Mouse (Mus musculus): ENCODE data around the gene Slmap.
"Not testable (repeated sequence)": the region's sequence is repeated elsewhere in the genome, so short reads cannot be mapped to it uniquely, and the experiment has no call there.

The Slmap gene

DNA sequence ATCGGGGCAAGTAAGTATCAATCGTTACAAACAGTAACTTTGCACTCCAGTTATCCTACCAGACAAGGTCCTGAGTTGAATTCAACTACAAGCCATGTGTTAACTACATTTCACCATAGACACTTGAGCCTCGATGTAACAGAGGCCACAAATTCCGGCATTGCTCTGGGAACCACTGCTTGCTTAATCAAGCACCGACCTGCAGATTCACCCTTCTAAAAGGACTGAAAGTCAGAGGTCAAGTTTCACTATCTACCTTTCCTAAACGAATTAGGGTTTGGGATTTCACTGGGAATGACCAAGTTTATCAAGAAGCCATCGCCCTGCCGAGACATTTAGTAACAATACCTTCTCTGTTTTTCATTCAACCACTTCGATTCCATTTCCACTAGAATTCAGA lies 2.0 kb downstream of the Slmap start:
- no peak for DNase-seq (ENCODE audit: low read depth)

DNA sequence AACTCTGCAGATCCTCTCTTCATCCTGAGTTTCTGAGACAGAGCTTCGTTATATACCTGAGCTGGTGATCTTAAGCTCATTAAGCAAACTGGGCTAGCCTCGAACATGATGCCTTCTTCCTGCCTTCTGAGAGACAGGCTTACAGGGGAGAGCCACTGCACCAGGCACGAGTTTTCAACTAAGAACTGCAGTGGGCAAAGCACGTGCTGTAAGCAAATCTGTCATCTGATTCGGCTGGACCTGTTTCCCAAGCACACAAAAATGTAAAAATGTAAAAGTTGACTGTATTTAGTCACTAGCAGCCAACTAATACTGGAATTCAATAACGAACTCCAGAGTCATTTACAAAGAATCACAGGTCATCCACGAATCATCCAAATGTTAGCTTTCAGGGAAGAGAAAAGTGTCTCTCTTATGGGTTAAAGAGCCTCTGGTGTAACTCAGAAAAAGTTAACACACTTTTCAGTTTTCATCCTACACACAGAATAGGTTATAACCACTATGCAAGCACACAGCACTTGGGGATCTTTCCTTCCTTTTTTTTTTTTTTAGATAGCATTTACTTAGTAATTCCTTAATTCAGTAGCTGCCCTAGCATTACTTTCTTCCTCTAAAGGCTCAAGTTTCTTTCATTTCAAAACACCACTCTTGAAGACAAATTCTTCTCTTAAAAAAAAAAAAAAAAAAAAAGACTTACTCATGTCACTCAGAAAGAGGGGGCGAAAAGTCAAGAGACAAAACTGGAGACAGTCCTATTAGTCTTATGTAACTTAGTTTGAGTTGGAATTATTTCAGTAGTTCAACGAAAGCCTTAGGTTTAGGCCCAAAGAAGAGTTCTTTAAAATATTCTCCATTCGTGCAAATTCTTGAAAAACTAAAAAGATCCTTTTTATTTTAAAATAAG lies 3.1 kb downstream of the Slmap start:
- DNase-seq (ENCODE audit: low read depth) = peak; percentile 37

DNA sequence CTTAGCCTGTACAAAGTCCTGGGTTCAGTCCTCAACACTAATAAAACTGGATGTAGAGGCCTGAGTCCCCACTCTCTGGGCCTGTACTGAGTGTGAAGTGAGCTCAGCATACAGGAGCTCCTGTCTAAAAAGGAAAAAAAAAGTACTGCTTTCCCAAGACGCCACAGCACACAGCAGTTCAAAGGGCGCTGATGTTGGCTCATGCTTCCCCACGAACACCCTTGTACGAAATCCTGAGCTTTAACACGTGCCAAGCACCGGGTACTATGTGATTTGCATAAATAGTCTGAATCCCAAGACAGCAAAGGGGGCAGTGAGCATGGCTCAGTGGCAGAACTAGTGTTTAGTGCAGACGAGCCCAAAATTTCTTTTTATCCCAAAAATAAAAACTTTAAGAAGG lies 4.4 kb downstream of the Slmap start:
- DNase-seq (ENCODE audit: low read depth) = peak; percentile 15

DNA sequence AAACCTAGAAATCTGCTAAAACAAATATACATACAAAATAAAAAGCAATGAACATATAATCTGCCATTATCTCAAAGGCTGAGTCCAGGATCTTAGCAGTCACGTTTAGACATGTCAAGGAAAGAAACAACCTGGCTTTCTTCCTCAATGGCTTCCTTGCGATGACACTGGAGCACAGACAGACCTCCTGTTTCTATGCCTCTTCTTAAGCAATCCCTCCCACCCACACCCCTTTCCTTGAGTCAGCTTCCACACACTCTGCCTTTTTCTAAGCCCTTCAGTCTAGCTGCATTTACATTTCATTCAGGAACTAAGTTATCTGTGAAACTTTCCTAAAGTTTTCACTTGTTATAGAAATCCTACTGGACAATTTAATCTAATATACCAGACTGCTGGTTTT lies 6.4 kb downstream of the Slmap start:
- DNase-seq (ENCODE audit: low read depth) = no peak

DNA sequence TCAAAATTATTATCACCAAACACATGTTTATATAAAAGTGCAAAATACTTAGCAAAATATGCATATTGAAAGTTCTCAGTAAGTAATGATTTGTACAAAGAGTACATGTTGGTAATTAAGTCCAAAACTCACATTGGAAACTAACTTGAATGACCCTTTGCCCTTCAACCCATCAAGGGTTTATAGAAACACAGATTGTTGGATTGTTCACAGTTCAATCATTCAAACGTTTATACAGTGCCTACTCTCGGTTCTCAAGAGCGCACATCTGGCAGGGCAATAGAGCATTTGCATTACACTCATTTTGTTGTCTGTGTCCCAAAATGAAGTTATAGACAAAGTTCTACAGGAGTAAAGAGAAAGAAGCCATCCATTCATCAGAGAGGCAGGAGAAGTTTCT lies 8.8 kb downstream of the Slmap start:
- no peak for DNase-seq (ENCODE audit: low read depth)

DNA sequence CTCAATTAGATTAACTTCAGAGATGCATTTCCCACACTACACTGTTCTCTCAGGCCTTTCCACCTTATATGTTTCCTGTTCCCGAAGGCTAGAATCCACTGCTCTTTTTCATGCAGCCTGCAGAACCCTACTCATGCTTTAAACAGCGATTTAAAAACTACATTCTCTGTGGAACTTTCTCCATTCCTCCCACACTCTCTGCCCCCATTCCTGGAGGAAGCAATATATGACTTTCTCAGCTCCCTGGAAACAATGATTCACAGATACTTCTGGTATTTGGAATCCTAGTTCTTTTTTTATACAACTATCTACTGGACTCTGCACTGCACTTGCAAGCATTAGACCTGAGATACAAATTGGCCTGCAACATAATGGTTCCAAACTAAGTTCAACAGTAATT lies 11.6 kb downstream of the Slmap start:
- DNase-seq (ENCODE audit: low read depth) = peak; percentile 53

DNA sequence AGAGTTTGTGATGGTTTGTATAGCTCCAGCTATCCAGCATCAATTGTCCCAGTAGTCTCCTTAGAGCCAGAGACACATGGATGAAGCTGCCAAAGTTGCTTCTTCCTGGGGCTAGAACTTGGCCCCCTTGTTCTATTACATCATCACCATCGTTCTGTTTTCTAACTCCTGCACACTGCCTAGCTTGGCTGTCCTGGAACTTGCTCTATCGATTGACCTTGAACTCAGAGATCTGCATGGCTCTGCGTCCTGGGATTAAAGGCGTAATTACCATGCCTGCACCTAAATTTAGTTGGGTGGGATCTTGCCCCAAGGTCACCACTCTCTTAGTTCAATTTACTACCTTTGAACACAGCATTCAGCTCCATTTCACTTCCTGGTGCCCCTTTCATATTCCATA lies 14.9 kb downstream of the Slmap start:
- DNase-seq (ENCODE audit: low read depth) = no peak

DNA sequence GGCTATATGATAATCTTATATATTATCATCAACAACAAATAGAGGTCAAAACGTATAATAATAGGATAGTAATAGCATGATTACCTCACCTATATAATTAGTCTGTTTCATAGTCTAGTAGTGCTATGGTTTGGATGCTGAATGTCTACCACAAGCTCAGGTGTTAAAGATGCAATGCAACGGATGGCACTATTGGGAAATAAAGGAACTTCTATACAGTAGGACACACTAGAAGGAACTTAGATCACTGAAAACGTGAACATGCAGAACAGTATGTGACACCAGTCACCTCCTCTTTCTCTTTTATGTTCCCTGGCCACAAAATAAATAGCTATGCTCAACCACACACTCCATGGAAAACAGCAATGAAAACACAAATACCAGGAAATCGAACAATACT lies 16.9 kb downstream of the Slmap start:
- no peak for DNase-seq (ENCODE audit: low read depth)

DNA sequence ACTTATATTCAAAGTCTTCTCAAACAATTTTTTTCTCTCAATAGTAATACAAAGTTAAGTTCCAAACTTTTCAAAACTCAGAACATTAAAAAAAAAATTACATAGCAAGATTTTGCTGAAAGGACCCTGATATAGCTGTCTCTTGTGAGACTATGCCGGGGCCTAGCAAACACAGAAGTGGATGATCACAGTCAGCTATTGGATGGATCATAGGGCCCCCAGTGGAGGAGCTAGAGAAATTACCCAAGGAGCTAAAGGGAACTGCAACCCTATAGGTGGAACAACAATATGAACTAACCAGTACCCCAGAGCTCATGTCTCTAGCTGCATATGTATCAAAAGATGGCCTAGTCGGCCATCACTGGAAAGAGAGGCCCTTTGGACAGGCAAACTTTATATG lies 18.5 kb downstream of the Slmap start:
- DNase-seq (ENCODE audit: low read depth) = not testable (repeated sequence)

DNA sequence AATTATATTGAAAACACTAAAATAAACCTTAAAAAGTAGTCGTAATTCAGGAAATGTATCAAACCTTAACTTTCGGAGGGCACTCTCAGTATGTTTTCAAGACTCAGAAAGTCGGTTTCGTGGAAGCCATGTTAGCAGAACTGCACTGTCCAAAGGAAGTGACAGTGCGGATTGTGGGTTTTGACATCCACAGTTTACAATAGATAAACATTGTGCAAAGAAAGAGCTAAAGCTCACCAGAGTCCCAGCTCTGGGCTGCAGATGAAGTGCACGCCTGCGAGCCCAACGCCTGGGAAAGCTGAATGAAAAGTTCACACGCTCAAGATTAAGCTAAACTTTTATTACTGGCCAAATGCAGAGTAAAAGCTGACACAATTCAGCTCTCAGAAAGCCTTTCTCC lies 18.9 kb downstream of the Slmap start:
- DNase-seq (ENCODE audit: low read depth) = no peak

DNA sequence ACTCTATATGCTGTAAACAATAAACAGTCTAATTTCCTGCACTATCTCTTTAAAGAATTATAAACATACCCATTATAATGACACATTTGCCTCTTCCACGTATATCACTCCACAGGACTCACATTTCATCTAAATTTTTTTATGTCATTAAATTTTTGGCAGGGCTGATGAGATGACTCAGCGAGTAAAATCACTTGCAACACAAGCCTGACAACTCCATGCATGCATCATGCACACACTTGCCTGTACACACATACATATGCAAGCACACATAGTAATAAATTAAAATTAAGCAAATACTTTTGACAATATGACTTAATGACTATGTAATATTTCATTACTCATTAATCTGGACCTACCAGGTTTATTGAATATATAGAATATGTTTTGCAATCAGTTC lies 24.2 kb downstream of the Slmap start:
- peak; percentile 39 for DNase-seq (ENCODE audit: low read depth)

DNA sequence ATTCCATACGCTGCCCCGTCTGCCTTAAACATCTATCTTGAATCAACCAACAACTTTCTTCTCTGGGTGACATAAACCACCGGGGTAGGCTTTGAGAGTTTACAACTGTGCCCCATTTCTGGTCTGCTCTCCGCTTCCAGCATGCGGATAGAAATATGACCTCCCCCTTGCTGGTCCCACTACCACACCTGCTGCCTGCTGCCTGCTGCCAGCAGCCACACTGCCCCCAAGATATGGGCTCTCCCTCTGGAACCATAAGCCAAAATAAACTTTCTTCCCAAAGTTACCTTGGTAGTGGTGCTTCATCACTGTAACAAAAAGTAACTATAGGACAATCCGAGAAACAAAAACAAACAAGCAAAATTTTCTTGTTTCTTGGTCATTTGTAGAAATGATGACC lies 26.6 kb downstream of the Slmap start:
- DNase-seq (ENCODE audit: low read depth) = no peak

DNA sequence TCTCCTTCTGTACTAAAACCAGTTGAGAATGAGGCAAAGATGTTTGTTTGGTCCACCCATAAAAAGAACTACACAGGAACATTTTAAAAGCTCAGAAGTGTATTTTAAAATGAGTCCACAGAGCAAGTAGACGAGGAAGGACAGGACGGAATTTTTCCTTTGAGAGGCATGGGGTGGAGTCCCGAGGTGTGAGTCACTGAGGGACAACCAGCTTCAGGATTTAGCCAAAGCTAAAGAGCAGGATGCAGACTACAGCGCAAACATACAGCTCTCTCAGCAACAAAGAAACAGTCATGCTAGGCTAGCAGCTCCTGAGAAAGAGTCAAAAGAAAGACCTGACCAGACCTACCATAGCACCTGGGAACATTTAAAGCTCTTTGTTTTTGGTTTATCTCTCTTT lies 27.4 kb downstream of the Slmap start:
- peak; percentile 60 for DNase-seq (ENCODE audit: low read depth)

DNA sequence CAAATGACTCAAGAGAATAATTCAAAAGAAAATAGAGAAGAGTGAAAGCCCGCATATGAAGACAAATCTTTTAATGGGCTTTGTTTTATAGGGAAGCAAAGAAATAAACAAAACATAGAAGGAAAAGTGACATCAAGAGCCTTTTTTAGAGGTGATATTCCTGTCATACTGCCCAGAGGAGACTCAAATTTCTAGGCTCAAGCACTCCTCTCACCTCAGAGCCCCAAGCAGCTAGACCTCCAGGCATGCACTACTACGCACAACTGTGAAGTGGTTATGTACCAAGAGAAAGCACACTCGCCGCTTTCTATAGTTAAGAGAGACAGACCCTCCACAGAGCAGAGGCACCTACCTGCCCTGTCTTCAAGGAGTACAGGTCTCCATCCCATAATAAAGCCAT lies 30.2 kb downstream of the Slmap start:
- no peak for DNase-seq (ENCODE audit: low read depth)

DNA sequence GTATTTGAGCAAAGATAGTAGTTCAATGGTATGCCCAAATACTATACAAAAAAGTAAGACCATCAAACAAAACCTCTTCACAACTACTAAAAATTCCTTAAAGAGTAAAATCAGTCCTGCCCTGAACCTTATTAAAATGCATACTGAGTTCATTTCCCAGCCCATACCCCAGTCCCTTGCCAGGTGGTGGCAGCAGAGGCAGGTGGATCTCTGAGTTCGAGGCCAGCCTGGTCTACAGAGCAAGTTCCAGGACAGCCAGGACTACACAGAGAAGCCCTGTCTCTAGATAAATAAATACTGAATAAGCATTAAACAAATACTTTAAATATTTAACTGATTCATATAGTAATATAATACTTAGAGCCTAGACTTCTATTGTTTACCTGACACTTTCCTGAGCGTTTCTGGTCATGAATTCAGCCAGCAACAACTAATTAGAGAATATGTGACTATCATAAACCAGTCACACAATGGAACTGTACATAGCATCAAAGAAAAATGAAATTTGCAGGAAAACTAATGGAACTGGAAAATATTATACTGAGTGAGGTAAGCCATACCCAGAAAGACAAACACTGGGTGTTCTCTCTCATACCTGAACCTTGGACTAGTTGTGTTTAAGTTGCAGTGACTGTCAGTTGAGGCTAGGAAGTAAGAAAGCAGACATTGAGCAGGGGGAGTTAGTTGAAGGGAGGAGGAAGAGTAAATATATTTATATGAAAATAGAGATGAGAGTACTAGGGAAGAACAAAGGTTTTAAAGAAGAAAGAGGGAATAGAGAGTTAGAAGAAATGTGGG lies 34.4 kb downstream of the Slmap start:
- no peak for DNase-seq (ENCODE audit: low read depth)

DNA sequence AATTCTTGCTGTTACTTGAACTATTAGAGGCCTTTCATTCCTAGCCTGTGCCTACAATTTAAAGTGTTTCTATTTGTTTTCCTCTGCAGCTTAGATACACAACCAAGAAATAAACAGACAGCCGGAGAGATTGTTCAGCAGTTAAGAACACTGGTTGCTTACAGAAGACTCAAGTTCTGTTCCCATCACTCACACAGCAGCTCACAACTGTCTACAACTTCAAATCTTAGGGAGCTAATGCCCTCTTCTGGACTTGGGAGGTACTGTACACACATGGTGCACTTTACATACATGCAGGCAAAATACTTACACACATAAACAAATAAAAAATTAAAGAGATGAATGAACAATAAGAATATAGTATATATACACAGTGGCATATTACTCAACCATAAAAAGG lies 39.7 kb downstream of the Slmap start:
- no peak for DNase-seq (ENCODE audit: low read depth)

DNA sequence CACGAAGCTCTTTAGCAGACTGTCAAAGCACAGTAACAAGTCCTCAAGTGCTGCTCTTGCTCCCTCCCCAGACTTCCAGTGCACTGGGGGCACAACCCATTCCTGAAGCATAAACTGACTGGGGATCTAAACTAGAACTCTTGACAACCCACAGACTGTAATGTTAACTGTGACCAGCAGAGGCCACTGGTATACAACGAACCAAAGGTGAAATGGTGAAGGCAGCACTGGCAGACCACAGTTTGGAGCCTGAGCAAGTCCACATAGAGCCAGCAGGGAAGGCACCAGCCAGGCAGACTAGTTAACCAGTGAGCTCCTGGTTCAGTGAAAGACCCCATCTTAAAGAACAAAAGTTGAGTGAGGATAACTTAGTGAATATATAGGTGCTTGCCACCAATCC lies 43.6 kb downstream of the Slmap start:
- peak; percentile 86 for DNase-seq (ENCODE audit: low read depth)

DNA sequence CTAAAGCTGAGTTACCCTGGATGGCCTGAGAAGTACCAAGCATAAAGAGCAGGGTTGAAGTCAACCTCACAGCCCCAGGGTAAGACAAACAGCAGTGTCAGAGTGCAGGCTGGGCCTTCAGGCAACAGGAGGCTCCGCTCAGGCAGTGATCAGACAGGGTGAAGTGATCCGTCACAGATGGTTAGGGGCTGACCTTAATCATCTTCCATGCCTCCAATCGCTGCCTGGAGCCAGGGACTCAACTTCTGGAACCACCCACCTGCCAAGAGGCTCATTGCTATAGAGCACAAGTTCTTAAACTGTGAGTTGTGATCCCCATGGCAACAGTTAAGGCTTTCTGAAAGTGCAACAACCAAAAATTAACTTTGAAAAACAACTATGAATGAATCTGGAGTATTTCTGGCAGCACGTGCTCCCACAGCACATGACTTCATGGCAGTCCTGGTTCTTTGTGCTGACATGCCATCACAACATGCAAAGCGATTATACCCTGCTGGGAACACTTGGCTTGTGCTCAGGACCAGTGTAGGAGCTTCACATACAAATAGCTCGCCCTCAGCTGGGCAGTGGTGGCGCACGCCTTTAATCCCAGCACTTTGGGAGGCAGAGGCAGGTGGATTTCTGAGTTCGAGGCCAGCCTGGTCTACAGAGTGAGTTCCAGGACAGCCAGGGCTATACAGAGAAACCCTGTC lies 46.3 kb downstream of the Slmap start:
- DNase-seq (ENCODE audit: low read depth) = no peak

DNA sequence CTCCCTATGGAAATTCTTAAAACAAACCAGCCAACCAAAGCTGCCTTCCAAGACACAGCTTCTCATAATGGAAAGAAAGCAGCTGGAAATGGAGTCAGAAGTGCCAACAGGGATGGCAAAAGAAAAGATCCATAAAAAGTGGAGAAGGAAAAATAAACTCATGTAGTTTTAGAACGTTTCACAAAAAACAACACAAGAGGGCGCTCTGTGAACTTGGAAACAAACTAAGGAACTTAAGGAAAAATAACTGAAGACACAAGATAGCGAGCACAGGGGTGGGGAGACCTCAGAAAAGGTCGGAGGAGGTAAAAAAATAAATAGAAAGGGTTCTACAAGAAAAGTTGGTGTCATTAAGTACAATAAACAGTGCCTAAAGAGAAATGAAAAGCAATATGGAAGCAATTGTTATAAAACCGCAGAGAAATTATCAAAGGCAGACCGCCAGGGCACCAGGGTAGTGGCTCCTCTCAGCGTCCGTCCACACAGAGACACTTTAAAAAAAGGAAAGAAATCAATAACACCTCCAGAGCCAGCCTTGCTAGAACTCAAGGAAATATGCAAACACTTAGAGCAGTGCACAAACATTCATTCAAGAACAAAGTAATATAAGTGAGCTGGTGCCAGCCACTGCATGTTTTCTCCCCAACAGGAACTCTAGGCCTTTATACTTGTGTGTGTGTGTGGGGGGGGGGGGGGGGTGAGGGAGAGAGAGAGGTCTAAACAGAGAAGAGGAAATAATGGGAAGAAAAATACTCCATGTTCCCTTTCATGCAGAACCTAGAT lies 48.1 kb downstream of the Slmap start:
- peak; percentile 79 for DNase-seq (ENCODE audit: low read depth)

DNA sequence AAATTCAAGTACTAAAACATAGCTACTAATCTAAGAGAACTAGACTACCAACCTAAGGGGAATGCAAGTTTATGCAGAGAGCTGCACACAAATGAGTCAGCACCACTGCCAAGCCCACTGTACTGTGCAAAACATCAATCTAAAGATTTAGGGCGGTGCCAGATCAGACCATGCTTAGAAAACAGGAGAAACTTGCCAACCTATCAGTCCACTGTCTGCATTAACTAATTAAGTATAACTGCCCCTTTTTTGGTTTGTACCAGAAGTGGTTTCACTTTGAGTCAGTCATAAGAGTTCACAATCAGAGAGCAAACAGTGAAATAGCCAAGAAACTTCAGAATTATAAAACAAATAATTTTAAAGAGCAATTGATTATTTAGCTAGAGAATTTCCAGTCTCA lies 53.3 kb downstream of the Slmap start:
- DNase-seq (ENCODE audit: low read depth) = peak; percentile 31

DNA sequence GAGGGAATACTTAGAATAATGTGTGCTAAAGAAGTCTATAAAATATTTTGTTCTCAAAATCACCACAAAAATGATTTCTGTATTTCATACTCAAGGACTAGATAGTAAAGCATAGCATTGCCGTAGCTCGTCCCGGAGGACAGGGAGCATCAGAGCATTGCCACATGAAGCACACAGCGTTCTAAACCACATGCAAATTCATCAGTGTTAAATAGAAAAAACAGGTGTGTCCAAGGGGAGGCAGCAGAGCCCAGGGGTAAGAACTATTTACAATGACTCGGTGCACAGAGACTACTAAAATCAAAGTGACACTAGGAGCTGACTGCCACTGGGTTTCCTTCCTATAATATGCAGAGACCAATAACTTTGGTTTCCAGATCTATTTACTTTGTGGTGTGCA lies 57.0 kb downstream of the Slmap start:
- no peak for DNase-seq (ENCODE audit: low read depth)

DNA sequence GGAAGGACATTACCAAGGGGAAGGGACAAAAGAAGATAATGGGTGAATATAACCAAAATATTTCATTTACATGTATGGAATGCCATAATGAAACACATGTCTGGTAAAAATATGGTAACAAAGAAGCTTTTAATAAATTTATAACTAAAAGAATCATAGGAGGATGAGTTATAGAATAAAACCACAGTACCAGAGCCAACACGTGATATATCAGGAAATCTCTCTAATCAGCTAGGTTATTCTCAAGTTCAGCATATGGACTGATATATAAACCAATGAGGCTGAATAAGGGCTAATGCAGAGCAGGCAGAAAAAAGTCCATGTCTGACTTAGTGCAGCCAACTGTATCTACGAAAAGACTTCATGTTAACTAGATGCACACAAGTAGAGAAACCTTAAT lies 58.3 kb downstream of the Slmap start:
- no peak for DNase-seq (ENCODE audit: low read depth)

All from NIH3T3 (cell line).